Mouse (Mus musculus) urinary bladder, postnatal 14 days (tissue): ENCODE results near the gene Il5.

Experiments
- DNase-seq: peaks from one replicate; pipeline ENCODE4 v3.0.0; 2021; ENCODE audit warnings: low spot score

Gene Il5

GRCm38 (mm10) chr11:53771001-53771744 lies 50.6 kb downstream of the Il5 start:
- no peak for DNase-seq

- DNase-seq = no peak
Measured at GRCm38 (mm10) chr11:53772536-53772935, 51.9 kb downstream of the Il5 start.

GRCm38 (mm10) chr11:53773087-53773486 lies 52.5 kb downstream of the Il5 start, which contains the start of gene Gm17334:
Gene Gm17334, minus strand, starts transcription at chr11:53773187.
- no peak for DNase-seq

GRCm38 (mm10) chr11:53773641-53774360 lies 53.2 kb downstream of the Il5 start:
- no peak for DNase-seq
